In genomic region chrX:48433527-48433899, GRCm38 (mm10) we compare ENCODE assay signal across 8 mouse cellular contexts. TPM values are rescaled to one million over a fixed set of nuclear protein-coding genes. Genes with fewer than 3 reads are reported as not detected.
DNase-seq lines count a peak whose midpoint lies in the region; ATAC-seq and TF ChIP-seq lines count a peak whose summit lies in the region.

No protein-coding gene starts in this region.

- H3K4me1 ChIP-seq in ES-E14 (ENCODE audit: control insufficient read depth in 2 of 2, insufficient read depth in 2 of 2, low read length in 2 of 2, poor library complexity in 1 of 2) = peaks cover 1 to 6% of the 10 kb centered on the region in 2 experiments; a peak in 1 of 4 replicates
- H3K4me1 ChIP-seq in megakaryocyte, embryonic 14.5 days = peaks cover 78% of the 10 kb centered on the region
- no peaks in the 10 kb centered on the region for H3K4me1 ChIP-seq in forebrain, embryonic 16.5 days (replicated peaks; ENCODE audit: control insufficient read depth, insufficient read depth, low read length)

- H3K27ac ChIP-seq in ES-E14 (ENCODE audit: insufficient read depth, low read depth, low read length, poor library complexity, severe bottlenecking) = peak overlapping the region; percentile 31; the same call in 1 of the 2 replicates
- H3K27ac ChIP-seq in forebrain, embryonic 16.5 days (ENCODE audit: low read length) = no peak overlapping the region

- DNase-seq in 416B (ENCODE audit: low read depth) (peak; percentile 84), ES-E14 (ENCODE audit: low read depth, low spot score) (no peak), adipocyte (ENCODE audit: low spot score) (no peak)
- peak; percentile 39 for DNase-seq in kidney, postnatal 14 days
- no peak for DNase-seq in adrenal gland, adult 18-20 months (ENCODE audit: low spot score in 2 of 2)

- peak overlapping the region; percentile 7 to 48; a peak in 2 of 4 replicates for H3K4me3 ChIP-seq in ES-E14 (ENCODE audit: insufficient read depth in 1 of 2, low read depth in 1 of 2, low read length in 2 of 2, poor library complexity in 1 of 2, severe bottlenecking in 1 of 2)
- H3K4me3 ChIP-seq in megakaryocyte, embryonic 14.5 days (replicated peaks) = peak overlapping the region; percentile 83
- no peak overlapping the region for H3K4me3 ChIP-seq in forebrain, embryonic 16.5 days (replicated peaks; ENCODE audit: low read length)

- WGBS in forebrain, embryonic 16.5 days = 57% methylated on average over 5 of the region's 6 CpGs

- peaks cover 14% of the 10 kb centered on the region for H3K27me3 ChIP-seq in megakaryocyte, embryonic 14.5 days (replicated peaks)
- H3K27me3 ChIP-seq in forebrain, embryonic 16.5 days (replicated peaks; ENCODE audit: control insufficient read depth, insufficient read depth, low read length) = no peaks in the 10 kb centered on the region

- in situ Hi-C loops in ES-E14 (cut with MboI; ENCODE audit: low sequenced_read_pairs in 2 of 2, unreplicated experiment in 2 of 2) = no loop called here

- ATAC-seq in forebrain, embryonic 16.5 days = no peak
- no peak for ATAC-seq in frontal cortex, adult (ENCODE audit: low TSS enrichment)

- no peaks in the 10 kb centered on the region for H3K36me3 ChIP-seq in ES-E14 (ENCODE audit: control insufficient read depth, insufficient read depth, low read length, poor library complexity, severe bottlenecking)
- H3K36me3 ChIP-seq in megakaryocyte, embryonic 14.5 days (replicated peaks; ENCODE audit: low read length) = no peaks in the 10 kb centered on the region
- no peaks in the 10 kb centered on the region for H3K36me3 ChIP-seq in forebrain, embryonic 16.5 days (ENCODE audit: control insufficient read depth, insufficient read depth)

- no peak overlapping the region for H3K4me2 ChIP-seq in forebrain, embryonic 16.5 days (ENCODE audit: low read length)

- no peak overlapping the region for H3K9ac ChIP-seq in ES-E14 (ENCODE audit: insufficient read depth, low read depth, low read length, poor library complexity, severe bottlenecking)
- no peak overlapping the region for H3K9ac ChIP-seq in forebrain, embryonic 16.5 days (replicated peaks; ENCODE audit: low read depth, low read length)

- no peaks in the 10 kb centered on the region for H3K9me3 ChIP-seq in ES-E14 (ENCODE audit: control insufficient read depth, insufficient read depth, low read depth, low read length)
- no peaks in the 10 kb centered on the region for H3K9me3 ChIP-seq in megakaryocyte, embryonic 14.5 days
- H3K9me3 ChIP-seq in forebrain, embryonic 16.5 days (ENCODE audit: control insufficient read depth, low read length) = no peaks in the 10 kb centered on the region

TF ChIP-seq in ES-E14, 5 proteins besides CTCF, POLR2A, EP300 and RAD21:
- TF ChIP-seq ZNF384 (IDR thresholded peaks at IDR 0.05; ENCODE audit: low read depth, low read length) (no peak), CHD2 (IDR thresholded peaks at IDR 0.05; ENCODE audit: low read depth, low read length) (no peak), HCFC1 (IDR thresholded peaks at IDR 0.05; ENCODE audit: borderline replicate concordance, insufficient read depth, low read length) (no peak), ZC3H11A (IDR thresholded peaks at IDR 0.05; ENCODE audit: borderline replicate concordance, low read depth, low read length) (no peak), MAFK (IDR thresholded peaks at IDR 0.05; ENCODE audit: insufficient read depth, low read depth, low read length) (no peak)

RNA-seq across cellular contexts. Expression of gene Elf4, which starts 29.4 kb away (rescaled TPM):
- total RNA-seq in ES-E14 (2012; rRNA removed) = 1.9 and 2.7 TPM in 2 replicates
- polyA plus RNA-seq in megakaryocyte, embryonic 14.5 days (2012; ENCODE audit: insufficient read depth, low replicate concordance) = 2.6 and 3.5 TPM in 2 replicates
- 10 to 100 TPM in 1 of 2 experiments, 1 to 10 TPM in 1; 9.9 to 14.6 TPM for total RNA-seq in adrenal gland, adult 18-20 months (2021)
- 0.32 and 0.57 TPM in 2 replicates for polyA plus RNA-seq in forebrain, embryonic 16.5 days (2015; fragmentation: Nextera tagmentation; extraction: Ambion mirVana)

Comparison
In these comparisons a context has a peak if more than half of its experiments do, and no peak if none do; other contexts are left out.
1. DNase-seq: peak in 416B (single experiment) and kidney, postnatal 14 days (single experiment); none in ES-E14 (single experiment), adrenal gland, adult 18-20 months (0 of 2) and adipocyte (single experiment).